Mouse (Mus musculus): ENCODE measurements around the gene Mrpl53. TPM values are rescaled to one million over a fixed set of nuclear protein-coding genes. Genes with fewer than 3 reads are reported as not detected.
A peak's percentile ranks its signal among the peaks of the same experiment; 100 is the strongest.

The Mrpl53 gene
- polyA plus RNA-seq, 1 experiment from 2014 or later: 134 TPM

DNA sequence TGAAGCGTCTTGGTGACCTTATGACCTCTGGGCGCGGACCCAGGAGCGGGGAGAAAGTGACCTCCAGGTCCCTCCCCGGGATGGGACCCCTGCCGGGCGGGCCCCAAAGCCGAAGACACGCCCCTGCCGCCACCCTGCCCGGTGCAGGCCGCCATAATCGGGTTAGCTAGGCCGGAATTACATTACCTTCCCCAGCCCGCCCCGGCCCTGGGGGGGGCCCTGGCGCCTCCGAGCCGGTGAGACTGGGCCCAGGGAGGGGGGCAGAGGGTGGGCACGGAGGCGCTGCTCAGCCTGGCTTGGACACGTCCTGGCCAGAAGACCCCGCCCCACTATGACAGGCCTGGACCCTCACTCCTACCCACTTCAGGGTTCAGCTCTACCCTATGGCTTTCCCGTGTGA is 37.6 kb upstream of the Mrpl53 start:
- 1% methylated on average over 23 of the region's 24 CpGs for WGBS
- ATAC-seq: peak; percentile 52
- peaks cover 14% of the 10 kb centered on the region for H3K4me1 ChIP-seq (ENCODE audit: control insufficient read depth, insufficient read depth, low read length)
- H3K4me3 ChIP-seq (ENCODE audit: low read length): peak overlapping the region; percentile 41
- 0 out of 2 replicates have a peak overlapping the region, but pooled peaks have one; percentile 22 for H3K4me2 ChIP-seq (ENCODE audit: low read depth, low read length)
- H3K36me3 ChIP-seq (ENCODE audit: control insufficient read depth, insufficient read depth, low read length): no peaks in the 10 kb centered on the region
- H3K27ac ChIP-seq (ENCODE audit: low read length): peak overlapping the region; percentile 14; the same call in 1 of the 2 replicates
- H3K9ac ChIP-seq (ENCODE audit: low read depth, low read length): no peak overlapping the region
- no peaks in the 10 kb centered on the region for H3K9me3 ChIP-seq (ENCODE audit: control insufficient read depth, low read length)
- peaks cover 89% of the 10 kb centered on the region for H3K27me3 ChIP-seq (replicated peaks; ENCODE audit: control insufficient read depth, insufficient read depth, low read length)

GRCm38 (mm10) chr6:83074979-83075378 is 33.9 kb upstream of the Mrpl53 start:
- peaks cover 54% of the 10 kb centered on the region for H3K27me3 ChIP-seq (replicated peaks; ENCODE audit: control insufficient read depth, insufficient read depth, low read length)
- no peak overlapping the region for H3K27ac ChIP-seq (ENCODE audit: low read length)
- no peak for ATAC-seq
- H3K4me3 ChIP-seq (ENCODE audit: low read length): no peak overlapping the region
- no peaks in the 10 kb centered on the region for H3K9me3 ChIP-seq (ENCODE audit: control insufficient read depth, low read length)
- WGBS: 13% methylated on average over 2 of the region's 2 CpGs
- peaks cover 19% of the 10 kb centered on the region for H3K4me1 ChIP-seq (ENCODE audit: control insufficient read depth, insufficient read depth, low read length)
- H3K9ac ChIP-seq (ENCODE audit: low read depth, low read length): no peak overlapping the region
- no peak overlapping the region for H3K4me2 ChIP-seq (ENCODE audit: low read depth, low read length)
- H3K36me3 ChIP-seq (ENCODE audit: control insufficient read depth, insufficient read depth, low read length): no peaks in the 10 kb centered on the region

GRCm38 (mm10) chr6:83077630-83078323 is 31.1 kb upstream of the Mrpl53 start, which contains the start of gene Pcgf1:
Pcgf1 (plus strand) TSS chr6:83077869.
- H3K4me3 ChIP-seq (ENCODE audit: low read length): peak within 1 kb of the TSS; percentile 85
- WGBS: under 1% methylated on average over 54 of the region's 54 CpGs
- H3K36me3 ChIP-seq (ENCODE audit: control insufficient read depth, insufficient read depth, low read length): peaks cover 4% of the 10 kb centered on the region
- peak; percentile 71 for ATAC-seq
- H3K9me3 ChIP-seq (ENCODE audit: control insufficient read depth, low read length): no peaks in the 10 kb centered on the region
- H3K27ac ChIP-seq (ENCODE audit: low read length): peak within 1 kb of the TSS; percentile 78
- peak within 1 kb of the TSS; percentile 97 for H3K4me2 ChIP-seq (ENCODE audit: low read depth, low read length)
- peak within 1 kb of the TSS; percentile 88 for H3K9ac ChIP-seq (ENCODE audit: low read depth, low read length)
- peaks cover 8% of the 10 kb centered on the region; the same call in 1 of the 2 replicates for H3K4me1 ChIP-seq (ENCODE audit: control insufficient read depth, insufficient read depth, low read length)
- peaks cover 29% of the 10 kb centered on the region for H3K27me3 ChIP-seq (replicated peaks; ENCODE audit: control insufficient read depth, insufficient read depth, low read length)

GRCm38 (mm10) chr6:83078324-83078858 is 30.4 kb upstream of the Mrpl53 start:
- WGBS: under 1% methylated on average over 46 of the region's 46 CpGs
- Histone ChIP-seq H3K9ac (ENCODE audit: low read depth, low read length) (peak overlapping the region; percentile 88), H3K27me3 (replicated peaks; ENCODE audit: control insufficient read depth, insufficient read depth, low read length) (peaks cover 30% of the 10 kb centered on the region), H3K36me3 (ENCODE audit: control insufficient read depth, insufficient read depth, low read length) (peaks cover 4% of the 10 kb centered on the region), H3K4me1 (ENCODE audit: control insufficient read depth, insufficient read depth, low read length) (peaks cover 8% of the 10 kb centered on the region; the same call in 1 of the 2 replicates), H3K4me3 (ENCODE audit: low read length) (peak overlapping the region; percentile 85), H3K27ac (ENCODE audit: low read length) (peak overlapping the region; percentile 78), H3K4me2 (ENCODE audit: low read depth, low read length) (peak overlapping the region; percentile 85), H3K9me3 (ENCODE audit: control insufficient read depth, low read length) (no peaks in the 10 kb centered on the region)
- ATAC-seq: peak; percentile 95

DNA sequence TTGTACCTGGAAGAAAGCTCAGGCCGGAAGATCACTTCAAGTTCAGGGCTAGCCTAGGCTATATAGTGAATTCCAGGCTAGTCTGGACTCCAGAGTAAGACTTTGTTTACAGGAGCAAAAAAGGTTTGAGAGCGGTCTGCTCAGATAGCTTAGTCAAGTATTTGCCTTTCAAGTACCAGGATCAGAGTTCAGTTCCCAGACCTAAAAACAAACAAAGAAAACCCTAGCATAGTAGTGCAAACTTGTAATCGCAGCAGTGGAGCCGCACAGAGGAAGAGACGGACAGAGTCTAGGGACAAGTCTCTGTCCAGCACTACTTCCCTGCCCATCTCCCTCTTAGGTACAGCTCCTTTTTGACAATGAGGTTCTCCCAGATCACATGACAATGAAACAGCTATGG is 28.6 kb upstream of the Mrpl53 start:
- 89% methylated on average over 5 of the region's 5 CpGs for WGBS
- no peak overlapping the region for H3K9ac ChIP-seq (ENCODE audit: low read depth, low read length)
- H3K4me3 ChIP-seq (ENCODE audit: low read length): no peak overlapping the region
- H3K36me3 ChIP-seq (ENCODE audit: control insufficient read depth, insufficient read depth, low read length): peaks cover 4% of the 10 kb centered on the region
- ATAC-seq: no peak
- peaks cover 33% of the 10 kb centered on the region for H3K27me3 ChIP-seq (replicated peaks; ENCODE audit: control insufficient read depth, insufficient read depth, low read length)
- peaks cover 8% of the 10 kb centered on the region; the same call in 1 of the 2 replicates for H3K4me1 ChIP-seq (ENCODE audit: control insufficient read depth, insufficient read depth, low read length)
- H3K4me2 ChIP-seq (ENCODE audit: low read depth, low read length): no peak overlapping the region
- no peaks in the 10 kb centered on the region for H3K9me3 ChIP-seq (ENCODE audit: control insufficient read depth, low read length)
- no peak overlapping the region for H3K27ac ChIP-seq (ENCODE audit: low read length)

GRCm38 (mm10) chr6:83083497-83083896 is 25.3 kb upstream of the Mrpl53 start:
- H3K27me3 ChIP-seq (replicated peaks; ENCODE audit: control insufficient read depth, insufficient read depth, low read length): peaks cover 58% of the 10 kb centered on the region
- ATAC-seq: no peak

DNA sequence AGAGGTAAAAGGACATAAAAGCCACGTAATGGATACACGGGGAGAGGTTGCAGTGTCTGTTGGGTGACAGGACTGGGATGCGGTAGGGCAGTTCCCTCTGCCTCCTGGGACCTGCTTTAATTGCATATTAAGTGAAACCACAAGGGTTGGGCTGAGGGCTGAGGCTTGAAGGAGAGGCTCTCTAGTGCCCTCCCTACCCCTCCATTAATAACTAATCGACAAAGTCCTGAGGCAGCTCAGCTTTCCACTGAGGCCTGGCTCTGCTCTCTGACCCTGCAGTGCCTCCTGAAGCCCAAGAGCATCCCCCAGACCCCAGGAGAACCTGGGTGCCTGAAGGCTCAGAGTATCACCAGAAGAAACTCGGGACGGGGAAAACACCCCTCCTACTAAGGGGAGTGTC is 24.4 kb upstream of the Mrpl53 start:
- Histone ChIP-seq H3K4me1 (ENCODE audit: control insufficient read depth, insufficient read depth, low read length) (peaks cover 17% of the 10 kb centered on the region), H3K27ac (ENCODE audit: low read length) (no peak overlapping the region), H3K9ac (ENCODE audit: low read depth, low read length) (no peak overlapping the region), H3K9me3 (ENCODE audit: control insufficient read depth, low read length) (no peaks in the 10 kb centered on the region), H3K27me3 (replicated peaks; ENCODE audit: control insufficient read depth, insufficient read depth, low read length) (peaks cover 65% of the 10 kb centered on the region), H3K4me2 (ENCODE audit: low read depth, low read length) (no peak overlapping the region), H3K36me3 (ENCODE audit: control insufficient read depth, insufficient read depth, low read length) (peaks cover 4% of the 10 kb centered on the region), H3K4me3 (ENCODE audit: low read length) (no peak overlapping the region)
- ATAC-seq: no peak
- WGBS: 15% methylated on average over 6 of the region's 6 CpGs

More at GRCm38 (mm10) chr6:83083497-83083896, 25.3 kb upstream of the Mrpl53 start:
- Histone ChIP-seq H3K27ac (ENCODE audit: low read length) (no peak overlapping the region), H3K4me3 (ENCODE audit: low read length) (no peak overlapping the region), H3K9ac (ENCODE audit: low read depth, low read length) (no peak overlapping the region), H3K4me1 (ENCODE audit: control insufficient read depth, insufficient read depth, low read length) (peaks cover 25% of the 10 kb centered on the region), H3K36me3 (ENCODE audit: control insufficient read depth, insufficient read depth, low read length) (peaks cover 4% of the 10 kb centered on the region), H3K9me3 (ENCODE audit: control insufficient read depth, low read length) (no peaks in the 10 kb centered on the region), H3K4me2 (ENCODE audit: low read depth, low read length) (no peak overlapping the region)
- 35% methylated on average over 5 of the region's 5 CpGs for WGBS

DNA sequence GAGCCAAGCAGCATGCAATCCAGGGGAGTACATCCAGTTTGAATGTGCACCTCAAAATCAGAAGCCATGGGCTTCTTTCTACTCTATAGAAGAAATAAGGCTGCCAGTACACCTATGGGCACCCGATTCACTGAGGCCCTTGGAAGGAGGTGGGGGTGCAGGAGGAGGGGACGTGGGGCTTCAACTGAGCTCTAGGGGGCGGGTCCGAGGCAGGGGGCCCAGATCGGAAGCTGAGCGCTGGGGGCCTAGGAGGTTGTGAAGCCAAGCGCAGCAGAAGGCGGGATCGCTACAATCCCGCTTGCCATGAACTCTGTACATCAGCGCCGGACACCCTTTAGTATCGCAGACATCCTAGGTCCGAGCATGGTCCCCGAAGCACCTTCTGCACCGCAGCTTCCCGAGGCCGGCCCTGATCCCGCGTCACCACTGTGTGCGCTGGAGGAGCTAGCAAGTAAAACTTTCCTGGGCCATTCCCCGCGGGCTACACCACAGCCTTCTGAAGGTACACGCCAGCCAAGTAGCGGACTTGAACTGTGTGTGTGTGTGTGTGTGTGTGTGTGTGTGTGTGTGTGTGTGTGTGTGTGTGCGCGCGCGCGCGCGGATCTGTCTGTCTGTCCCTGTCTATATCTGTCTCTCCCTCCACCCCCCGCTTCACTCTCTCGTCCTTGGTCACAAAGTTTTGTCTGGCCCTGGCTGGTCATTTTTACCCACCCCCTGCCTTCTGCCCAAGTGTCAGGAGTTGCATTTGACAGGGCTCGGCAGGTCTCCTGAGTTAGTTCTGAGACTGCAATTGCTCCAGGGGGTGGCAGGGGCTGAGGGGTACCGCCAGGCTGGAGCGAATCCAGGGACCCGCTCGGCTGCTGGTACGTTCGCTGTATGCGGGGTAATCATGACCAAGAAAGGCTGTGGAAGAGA is 22.5 kb upstream of the Mrpl53 start, which contains the start of gene Lbx2:
Lbx2 (plus strand) TSS at position 247 of the 915 bp plus-strand sequence.
- ATAC-seq: no peak
- Histone ChIP-seq H3K4me3 (ENCODE audit: low read length) (peak within 1 kb of the TSS; percentile 32), H3K4me1 (ENCODE audit: control insufficient read depth, insufficient read depth, low read length) (peaks cover 16% of the 10 kb centered on the region), H3K9ac (ENCODE audit: low read depth, low read length) (0 out of 2 replicates have a peak within 1 kb of the TSS, but pooled peaks have one; percentile 23), H3K27me3 (replicated peaks; ENCODE audit: control insufficient read depth, insufficient read depth, low read length) (peaks cover 70% of the 10 kb centered on the region), H3K9me3 (ENCODE audit: control insufficient read depth, low read length) (no peaks in the 10 kb centered on the region), H3K36me3 (ENCODE audit: control insufficient read depth, insufficient read depth, low read length) (peaks cover 4% of the 10 kb centered on the region), H3K4me2 (ENCODE audit: low read depth, low read length) (peak within 1 kb of the TSS; percentile 33), H3K27ac (ENCODE audit: low read length) (no peak within 1 kb of the TSS)
- WGBS: 4% methylated on average over 42 of the region's 42 CpGs

Measured in intestine, embryonic 16.5 days (tissue).